Mouse (Mus musculus): Measurements from ENCODE around the gene Psme3. TPM values are rescaled to one million over a fixed set of nuclear protein-coding genes. Genes with fewer than 3 reads are reported as not detected.

Psme3 gene
- polyA plus RNA-seq, 1 experiment: 126 TPM

DNA sequence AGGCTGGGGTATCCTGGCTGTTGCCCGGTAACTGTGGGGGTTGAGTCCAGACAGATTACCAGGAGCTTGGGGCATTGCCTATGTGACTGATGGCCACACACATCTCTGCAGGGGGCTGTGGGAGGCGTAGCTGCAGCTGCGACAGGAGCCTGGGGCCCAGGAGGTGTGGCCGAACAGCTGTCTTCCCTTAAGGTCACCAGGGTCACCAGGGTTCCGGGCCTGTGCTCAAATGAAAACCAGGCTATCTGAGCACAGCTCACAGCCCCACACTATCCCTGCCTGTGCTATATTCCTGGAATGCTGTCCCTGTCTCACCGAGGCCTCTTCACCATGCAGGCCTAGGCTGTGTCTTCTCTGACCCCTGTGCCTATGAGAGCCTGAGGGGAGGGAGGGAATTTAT is 18.5 kb downstream of the Psme3 start:
- DNase-seq (ENCODE audit: low read depth): no peak
- no peak for TF ChIP-seq POLR2A (IDR thresholded peaks at IDR 0.05; ENCODE audit: borderline replicate concordance, extremely low read depth, insufficient read depth, insufficient read length, poor library complexity, severe bottlenecking)
- TF ChIP-seq CTCF (IDR thresholded peaks at IDR 0.05; ENCODE audit: borderline replicate concordance, extremely low read depth, insufficient read depth, insufficient read length): no peak

DNA sequence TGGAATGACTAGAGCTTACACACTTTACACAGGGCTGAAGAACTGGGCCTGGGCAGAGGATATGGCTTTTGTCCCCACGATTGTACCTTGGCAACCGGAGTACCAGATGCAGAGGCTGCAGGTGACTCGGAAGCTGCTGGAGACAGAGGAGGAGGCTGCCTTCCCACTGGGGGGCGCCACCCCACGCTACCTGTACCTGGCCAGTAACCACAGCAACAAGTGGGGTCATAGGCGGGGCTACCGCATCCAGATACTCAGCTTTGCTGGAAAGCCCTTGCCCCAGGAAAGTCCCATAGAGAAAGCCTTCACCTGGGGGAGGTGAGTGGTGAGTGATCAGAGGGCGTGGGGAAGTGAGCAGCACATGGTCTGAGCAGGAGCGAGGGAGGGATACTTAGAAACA is 19.7 kb downstream of the Psme3 start:
- no peak for DNase-seq (ENCODE audit: low read depth)
- no peak for TF ChIP-seq POLR2A (IDR thresholded peaks at IDR 0.05; ENCODE audit: borderline replicate concordance, extremely low read depth, insufficient read depth, insufficient read length, poor library complexity, severe bottlenecking)
- TF ChIP-seq CTCF (IDR thresholded peaks at IDR 0.05; ENCODE audit: borderline replicate concordance, extremely low read depth, insufficient read depth, insufficient read length): no peak

DNA sequence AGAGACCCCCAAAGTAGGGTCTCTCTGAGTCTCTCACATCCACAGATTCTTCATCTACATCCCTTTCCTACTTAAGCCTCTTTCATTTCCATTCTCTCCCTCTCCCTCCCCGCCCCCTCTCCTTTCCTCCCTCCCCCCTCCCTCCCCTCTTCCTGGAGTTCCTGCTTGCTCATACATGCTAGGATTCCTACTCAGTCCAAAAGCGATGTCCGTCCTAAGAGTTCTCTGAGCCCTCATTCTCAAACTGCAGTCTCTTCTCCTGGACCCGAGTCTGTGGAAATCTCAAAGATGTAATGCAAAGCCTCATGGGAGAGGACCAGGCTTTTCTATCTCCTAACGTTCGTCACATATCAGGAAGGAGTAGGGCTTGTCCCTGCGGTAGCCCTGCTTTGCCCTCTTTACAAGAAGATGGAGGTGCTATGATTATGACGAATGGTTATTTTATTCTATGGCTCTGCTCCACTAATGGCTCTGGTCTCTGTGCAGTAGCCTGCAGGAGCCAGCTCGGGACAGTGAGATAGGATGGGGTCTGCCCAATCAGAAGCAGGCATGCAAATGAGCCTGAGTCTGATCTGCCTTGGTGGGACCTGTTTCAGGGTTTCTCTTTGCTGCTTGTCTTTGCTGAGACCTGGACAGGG is 22.2 kb downstream of the Psme3 start:
- TF ChIP-seq CTCF (IDR thresholded peaks at IDR 0.05; ENCODE audit: borderline replicate concordance, extremely low read depth, insufficient read depth, insufficient read length): no peak
- TF ChIP-seq POLR2A (IDR thresholded peaks at IDR 0.05; ENCODE audit: borderline replicate concordance, extremely low read depth, insufficient read depth, insufficient read length, poor library complexity, severe bottlenecking): no peak
- peak; percentile 86 for DNase-seq (ENCODE audit: low read depth)

DNA sequence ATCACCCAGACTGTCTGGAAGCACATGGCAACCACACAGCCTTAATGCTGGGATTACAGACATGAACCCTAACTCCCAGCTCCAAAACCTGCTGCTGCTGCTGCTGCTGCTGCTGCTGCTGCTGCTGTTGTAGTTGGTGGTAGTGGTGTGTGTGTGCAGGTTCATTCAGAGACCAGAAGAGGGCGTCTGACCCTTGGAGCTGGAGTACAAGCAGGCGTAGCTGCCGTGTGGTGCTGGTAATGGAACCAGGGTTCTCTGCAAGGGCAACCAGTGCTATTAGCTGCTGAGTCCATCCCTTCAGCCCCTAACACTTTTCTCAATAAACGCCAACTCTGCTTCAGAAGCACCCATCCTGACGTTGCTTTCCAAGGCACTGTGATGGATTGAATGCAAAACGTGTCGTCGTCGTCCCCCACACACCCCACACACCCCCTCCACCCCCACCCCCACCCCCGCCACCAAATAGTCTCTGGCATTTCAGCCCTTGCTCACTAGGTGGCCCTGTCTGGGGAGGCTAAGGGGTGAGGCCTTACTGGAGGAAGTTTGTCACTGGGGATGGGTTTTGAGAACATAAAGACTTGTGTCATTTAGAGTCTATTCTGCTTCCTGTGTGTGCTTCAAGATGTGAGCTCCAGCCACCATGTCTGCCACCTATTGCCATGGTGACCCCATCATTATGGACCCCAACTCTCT is 31.2 kb downstream of the Psme3 start:
- TF ChIP-seq POLR2A (IDR thresholded peaks at IDR 0.05; ENCODE audit: borderline replicate concordance, extremely low read depth, insufficient read depth, insufficient read length, poor library complexity, severe bottlenecking): no peak
- no peak for TF ChIP-seq CTCF (IDR thresholded peaks at IDR 0.05; ENCODE audit: borderline replicate concordance, extremely low read depth, insufficient read depth, insufficient read length)
- DNase-seq (ENCODE audit: low read depth): no peak

DNA sequence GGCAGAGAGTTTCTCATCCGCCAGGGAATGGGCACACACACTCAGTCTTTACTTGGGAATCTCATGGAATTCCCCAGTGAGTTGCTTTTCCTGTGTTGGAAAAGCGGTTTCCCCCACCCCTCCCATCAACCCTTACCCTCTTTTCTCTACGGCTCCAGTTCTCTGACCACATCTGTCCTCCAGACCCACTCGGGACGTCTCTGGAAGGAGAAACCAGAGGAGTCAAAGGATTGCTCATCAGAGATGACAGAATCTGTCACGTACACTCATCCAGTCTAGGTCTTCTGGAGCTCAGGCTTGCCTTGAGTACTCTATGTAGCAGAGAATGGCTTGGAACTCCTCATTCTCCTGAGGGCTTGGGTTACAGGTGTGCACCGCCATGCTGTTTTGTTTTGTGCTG is 32.8 kb downstream of the Psme3 start:
- no peak for DNase-seq (ENCODE audit: low read depth)
- TF ChIP-seq POLR2A (IDR thresholded peaks at IDR 0.05; ENCODE audit: borderline replicate concordance, extremely low read depth, insufficient read depth, insufficient read length, poor library complexity, severe bottlenecking) (no peak), CTCF (IDR thresholded peaks at IDR 0.05; ENCODE audit: borderline replicate concordance, extremely low read depth, insufficient read depth, insufficient read length) (no peak)

DNA sequence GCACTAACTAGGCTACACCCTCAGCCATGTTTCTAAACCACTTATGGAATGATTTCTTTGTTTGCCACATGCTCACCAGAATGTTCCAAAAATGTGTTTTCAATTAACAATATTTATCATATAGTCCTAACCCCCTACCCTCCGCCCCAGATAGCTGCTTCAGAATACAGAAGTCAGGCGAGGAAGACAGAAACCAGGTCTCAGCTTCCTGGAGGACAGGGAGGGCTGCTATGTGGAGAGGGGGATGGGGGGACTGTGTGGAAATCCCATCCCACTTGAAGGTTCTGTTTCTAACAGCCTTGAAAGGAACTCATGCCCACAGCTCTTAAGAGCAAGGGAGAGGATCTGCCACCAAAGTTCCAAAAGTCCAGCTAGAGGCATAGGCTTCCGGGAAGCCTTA is 33.2 kb downstream of the Psme3 start:
- DNase-seq (ENCODE audit: low read depth): no peak
- TF ChIP-seq CTCF (IDR thresholded peaks at IDR 0.05; ENCODE audit: borderline replicate concordance, extremely low read depth, insufficient read depth, insufficient read length) (no peak), POLR2A (IDR thresholded peaks at IDR 0.05; ENCODE audit: borderline replicate concordance, extremely low read depth, insufficient read depth, insufficient read length, poor library complexity, severe bottlenecking) (no peak)

DNA sequence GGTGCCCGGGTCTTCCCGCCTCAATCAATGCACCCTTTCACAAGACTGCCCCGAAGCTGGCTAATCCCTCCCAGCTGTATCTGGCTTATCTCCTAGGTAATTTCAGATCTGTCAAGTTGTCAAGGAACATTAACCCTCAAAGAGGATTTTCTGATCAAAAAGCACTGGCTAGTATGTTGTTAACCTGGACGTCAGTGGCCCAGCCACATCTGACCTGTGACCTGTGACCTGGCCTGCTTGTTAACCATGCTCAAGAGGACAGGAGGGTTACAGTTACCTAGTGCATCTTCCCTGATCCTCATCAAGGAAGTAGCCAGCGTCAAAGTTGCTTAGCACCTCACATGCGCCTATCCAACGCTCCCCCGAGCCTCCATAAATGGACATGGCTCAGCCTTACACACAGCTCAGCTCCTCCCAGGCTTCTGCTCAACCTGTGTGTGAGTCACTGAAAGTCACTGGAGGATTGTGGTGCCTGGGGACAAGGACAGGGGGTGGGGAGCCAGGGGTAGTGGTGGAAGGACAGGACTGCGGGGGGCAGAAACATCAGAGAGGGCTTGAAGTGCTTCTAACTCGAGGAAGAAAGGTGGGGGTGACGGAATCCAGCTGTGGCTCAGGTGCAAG is 35.2 kb downstream of the Psme3 start:
- no peak for DNase-seq (ENCODE audit: low read depth)
- TF ChIP-seq POLR2A (IDR thresholded peaks at IDR 0.05; ENCODE audit: borderline replicate concordance, extremely low read depth, insufficient read depth, insufficient read length, poor library complexity, severe bottlenecking): no peak
- TF ChIP-seq CTCF (IDR thresholded peaks at IDR 0.05; ENCODE audit: borderline replicate concordance, extremely low read depth, insufficient read depth, insufficient read length): no peak

DNA sequence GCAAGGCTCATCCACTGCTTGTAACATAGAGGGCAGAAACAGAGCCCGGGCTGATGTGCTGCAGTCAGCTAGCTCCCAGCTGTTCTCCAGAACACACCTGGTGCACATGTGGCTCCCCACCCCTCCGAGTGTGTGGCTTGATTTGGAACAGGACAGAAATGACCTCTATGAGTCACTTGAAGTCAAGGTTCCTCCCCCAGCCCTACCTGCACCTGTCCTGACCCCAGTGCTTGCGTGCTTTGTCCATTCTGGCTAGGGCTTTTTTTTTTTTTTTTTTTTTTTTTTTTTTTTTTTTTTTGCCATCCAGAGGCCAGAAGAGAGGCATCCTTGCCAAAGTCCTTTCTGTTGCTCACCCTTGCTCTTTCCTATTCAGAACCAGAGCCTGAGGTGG is 35.7 kb downstream of the Psme3 start:
- no peak for DNase-seq (ENCODE audit: low read depth)
- TF ChIP-seq CTCF (IDR thresholded peaks at IDR 0.05; ENCODE audit: borderline replicate concordance, extremely low read depth, insufficient read depth, insufficient read length) (no peak), POLR2A (IDR thresholded peaks at IDR 0.05; ENCODE audit: borderline replicate concordance, extremely low read depth, insufficient read depth, insufficient read length, poor library complexity, severe bottlenecking) (no peak)

DNA sequence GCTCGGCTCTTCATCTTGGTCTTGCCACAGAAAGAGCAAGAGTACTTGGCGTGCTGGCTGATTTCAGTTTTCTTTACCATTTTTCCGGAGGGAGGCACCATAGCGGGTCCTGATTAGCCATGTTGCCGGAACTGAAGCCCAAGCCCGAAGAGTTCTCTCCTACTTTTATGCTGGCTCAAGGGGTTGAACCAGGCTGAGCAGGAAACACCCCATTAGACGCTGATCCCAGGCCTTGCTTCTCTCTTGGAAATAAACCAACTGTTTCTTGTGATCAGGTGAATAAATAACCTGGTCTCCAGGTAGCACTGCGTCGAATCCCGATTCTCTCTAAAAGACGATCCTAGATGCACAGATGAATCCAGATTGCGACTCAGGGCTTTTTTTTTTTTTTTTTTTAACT is 37.4 kb downstream of the Psme3 start:
- TF ChIP-seq CTCF (IDR thresholded peaks at IDR 0.05; ENCODE audit: borderline replicate concordance, extremely low read depth, insufficient read depth, insufficient read length) (no peak), POLR2A (IDR thresholded peaks at IDR 0.05; ENCODE audit: borderline replicate concordance, extremely low read depth, insufficient read depth, insufficient read length, poor library complexity, severe bottlenecking) (no peak)
- no peak for DNase-seq (ENCODE audit: low read depth)

DNA sequence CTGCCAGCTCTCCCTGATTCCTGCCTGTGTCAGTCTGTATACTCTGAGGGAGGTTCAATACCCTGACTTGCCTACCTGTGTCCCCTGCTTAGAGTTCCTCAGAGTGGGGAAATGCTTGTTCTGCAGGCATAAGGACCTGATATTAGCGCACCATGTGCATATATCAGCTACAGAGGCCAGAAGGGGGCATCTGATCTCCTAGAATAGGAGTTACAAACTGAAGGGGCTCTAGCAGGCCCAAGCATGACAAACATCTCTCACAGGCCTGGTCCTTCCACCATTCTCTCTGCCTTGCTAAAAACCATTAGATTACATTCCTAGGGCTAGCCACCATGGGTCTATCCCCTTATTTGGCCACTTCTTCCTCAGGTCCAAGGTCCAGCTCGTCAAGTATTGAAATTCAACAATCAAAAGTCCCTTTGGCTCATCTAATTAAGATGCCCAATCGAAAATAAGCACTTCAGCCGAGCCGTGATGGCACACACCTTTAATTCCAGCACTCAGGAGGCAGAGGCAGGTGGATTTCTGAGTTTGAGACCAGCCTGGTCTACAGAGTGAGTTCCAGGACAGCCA is 38.5 kb downstream of the Psme3 start:
- no peak for TF ChIP-seq POLR2A (IDR thresholded peaks at IDR 0.05; ENCODE audit: borderline replicate concordance, extremely low read depth, insufficient read depth, insufficient read length, poor library complexity, severe bottlenecking)
- no peak for TF ChIP-seq CTCF (IDR thresholded peaks at IDR 0.05; ENCODE audit: borderline replicate concordance, extremely low read depth, insufficient read depth, insufficient read length)
- DNase-seq (ENCODE audit: low read depth): no peak

DNA sequence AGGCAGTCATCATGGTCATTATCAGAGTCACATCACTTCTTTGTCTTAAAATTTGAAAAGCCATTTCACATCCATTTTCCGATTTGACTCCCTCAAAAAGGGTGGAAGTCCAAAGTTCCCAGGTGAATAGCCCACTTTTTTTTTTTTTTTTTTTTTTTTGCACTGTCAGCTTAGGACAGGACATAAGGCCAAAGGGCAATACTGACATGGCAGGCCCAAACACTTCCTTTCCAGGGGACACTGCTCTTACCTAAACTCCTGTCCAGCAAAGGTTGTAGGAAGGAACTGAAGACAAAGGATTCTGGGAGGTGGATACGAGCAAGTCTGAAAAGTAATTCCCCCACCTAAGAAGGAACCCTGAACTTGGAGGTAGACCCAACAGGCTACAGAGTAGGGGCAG is 39.9 kb downstream of the Psme3 start:
- no peak for TF ChIP-seq POLR2A (IDR thresholded peaks at IDR 0.05; ENCODE audit: borderline replicate concordance, extremely low read depth, insufficient read depth, insufficient read length, poor library complexity, severe bottlenecking)
- TF ChIP-seq CTCF (IDR thresholded peaks at IDR 0.05; ENCODE audit: borderline replicate concordance, extremely low read depth, insufficient read depth, insufficient read length): no peak
- no peak for DNase-seq (ENCODE audit: low read depth)
